Mouse (Mus musculus) MEL (cell line): Measurements from ENCODE around the gene Pou2f2. TPM values are rescaled to one million over a fixed set of nuclear protein-coding genes. Genes with fewer than 3 reads are reported as not detected.

Source experiments
- DNase-seq: peaks from one replicate; pipeline ENCODE4 v3.0.0; 2011; ENCODE audit warnings: low read depth, low spot score
- H3K27ac ChIP-seq: 2 replicates; pipeline ENCODE4 v1.5.1; 2012; ENCODE audit warnings: low read depth, mild to moderate bottlenecking, control low read depth, low read length, moderate library complexity; ENCODE audit not compliant: control insufficient read depth
- H3K27me3 ChIP-seq, 2 experiments: fragments of 150-350 bp in 1 of 2; sonication (generic) in 1 of 2; 2 replicates each; pipeline ENCODE4 v1.6.1; 2012; ENCODE audit warnings: low read length in 2 of 2, mild to moderate bottlenecking in 2 of 2, improper control_type of control experiment in 1 of 2, moderate library complexity in 1 of 2; ENCODE audit not compliant: insufficient read depth in 2 of 2, control insufficient read depth in 1 of 2
- H3K36me3 ChIP-seq, 2 experiments: 2 replicates each; pipeline ENCODE4 v1.6.1; 2012 to 2014; ENCODE audit warnings: low read length in 2 of 2, improper control_type of control experiment in 1 of 2, inconsistent platforms in 1 of 2, mild to moderate bottlenecking in 1 of 2; ENCODE audit not compliant: insufficient read depth in 2 of 2, control insufficient read depth in 1 of 2
- H3K4me1 ChIP-seq, 2 experiments: fragments of 150-350 bp in 1 of 2; sonication (generic) in 1 of 2; 2 replicates each; pipeline ENCODE4 v1.6.1; 2012; ENCODE audit warnings: low read length in 2 of 2, improper control_type of control experiment in 1 of 2, mild to moderate bottlenecking in 1 of 2; ENCODE audit not compliant: insufficient read depth in 2 of 2, control insufficient read depth in 1 of 2
- H3K4me3 ChIP-seq, 2 experiments: fragments of 150-350 bp in 1 of 2; sonication (generic) in 1 of 2; 2 replicates each; pipeline ENCODE4 v1.5.1; 2012; ENCODE audit warnings: low read depth in 2 of 2, low read length in 2 of 2, mild to moderate bottlenecking in 2 of 2, moderate library complexity in 2 of 2, control low read depth in 1 of 2, improper control_type of control experiment in 1 of 2; ENCODE audit not compliant: control insufficient read depth in 1 of 2, insufficient read depth in 1 of 2
- H3K79me2 ChIP-seq: 2 replicates; pipeline ENCODE4 v1.6.1; 2012; ENCODE audit warnings: mild to moderate bottlenecking, low read length, moderate library complexity; ENCODE audit not compliant: control insufficient read depth, poor library complexity, insufficient read depth
- H3K9ac ChIP-seq: 2 replicates; pipeline ENCODE4 v1.6.1; 2012; ENCODE audit warnings: low read depth, mild to moderate bottlenecking, control low read depth, low read length, moderate library complexity; ENCODE audit not compliant: control insufficient read depth, poor library complexity, severe bottlenecking
- H3K9me3 ChIP-seq: fragments of 150-350 bp; sonication (generic); replicated peaks from 2 replicates; pipeline ENCODE4 v1.6.1; 2012; ENCODE audit warnings: mild to moderate bottlenecking, low read length, improper control_type of control experiment, moderate library complexity; ENCODE audit not compliant: insufficient read depth
- BHLHE40 ChIP-seq: IDR thresholded peaks from 2 replicates; pipeline ENCODE4 v1.6.1; 2012; ENCODE audit warnings: low read depth, mild to moderate bottlenecking, inconsistent platforms, low read length, improper control_type of control experiment, borderline replicate concordance
- CHD1 ChIP-seq: IDR thresholded peaks from 2 replicates; pipeline ENCODE4 v1.6.1; 2012; ENCODE audit warnings: low read depth, mild to moderate bottlenecking, inconsistent platforms, low read length, improper control_type of control experiment
- CHD2 ChIP-seq: IDR thresholded peaks from 2 replicates; pipeline ENCODE4 v1.6.1; 2011; ENCODE audit warnings: low read length, improper control_type of control experiment
- EP300 ChIP-seq, 2 experiments: IDR thresholded peaks; 2 replicates each; pipeline ENCODE4 v1.6.1; 2011; ENCODE audit warnings: improper control_type of control experiment in 2 of 2, low read length in 2 of 2, low read depth in 1 of 2, mild to moderate bottlenecking in 1 of 2
- GABPA ChIP-seq: IDR thresholded peaks from 2 replicates; pipeline ENCODE4 v1.6.1; 2012; ENCODE audit warnings: low read depth, mild to moderate bottlenecking, inconsistent platforms, low read length, improper control_type of control experiment, moderate library complexity
- GATA1 ChIP-seq: IDR thresholded peaks from 2 replicates; pipeline ENCODE4 v1.6.1; 2011; ENCODE audit warnings: low read depth, low read length, improper control_type of control experiment
- HCFC1 ChIP-seq: IDR thresholded peaks from 2 replicates; pipeline ENCODE4 v1.6.1; 2012; ENCODE audit warnings: low read depth, mild to moderate bottlenecking, inconsistent platforms, low read length, improper control_type of control experiment, moderate library complexity
- MAFK ChIP-seq: IDR thresholded peaks from 2 replicates; pipeline ENCODE4 v1.6.1; 2011; ENCODE audit warnings: low read depth, mild to moderate bottlenecking, low read length, improper control_type of control experiment, borderline replicate concordance
- MAX ChIP-seq: IDR thresholded peaks from 2 replicates; pipeline ENCODE4 v1.6.1; 2011; ENCODE audit warnings: low read length, improper control_type of control experiment
- MAZ ChIP-seq: IDR thresholded peaks from 2 replicates; pipeline ENCODE4 v1.6.1; 2012; ENCODE audit warnings: low read depth, mild to moderate bottlenecking, inconsistent platforms, low read length, improper control_type of control experiment
- MYB ChIP-seq: IDR thresholded peaks from 2 replicates; pipeline ENCODE4 v1.6.1; 2011; ENCODE audit warnings: mild to moderate bottlenecking, low read depth, low read length, improper control_type of control experiment
- MYC ChIP-seq: IDR thresholded peaks from 2 replicates; pipeline ENCODE4 v1.6.1; 2011; ENCODE audit warnings: low read depth, mild to moderate bottlenecking, low read length, improper control_type of control experiment, moderate library complexity
- NRF1 ChIP-seq: IDR thresholded peaks from 2 replicates; pipeline ENCODE4 v1.6.1; 2014; ENCODE audit warnings: low read depth, mild to moderate bottlenecking, inconsistent platforms, low read length, improper control_type of control experiment, moderate library complexity; ENCODE audit not compliant: poor library complexity, insufficient read depth, severe bottlenecking
- POLR2A ChIP-seq, 2 experiments: IDR thresholded peaks; 2 replicates each; pipeline ENCODE4 v1.6.1; 2011 to 2012; ENCODE audit warnings: low read length in 2 of 2, mild to moderate bottlenecking in 2 of 2, control low read depth in 1 of 2, improper control_type of control experiment in 1 of 2, low read depth in 1 of 2, moderate library complexity in 1 of 2; ENCODE audit not compliant: control insufficient read depth in 1 of 2, insufficient read depth in 1 of 2, poor library complexity in 1 of 2
- POLR2AphosphoS2 ChIP-seq: IDR thresholded peaks from 2 replicates; pipeline ENCODE4 v1.6.1; 2011; ENCODE audit warnings: low read length, improper control_type of control experiment
- POLR2AphosphoS5 ChIP-seq: IDR thresholded peaks from 2 replicates; pipeline ENCODE4 v1.6.1; 2012; ENCODE audit warnings: low read depth, borderline replicate concordance, mild to moderate bottlenecking, inconsistent platforms, low read length, moderate library complexity, mixed read lengths
- RCOR1 ChIP-seq: IDR thresholded peaks from 2 replicates; pipeline ENCODE4 v1.6.1; 2012; ENCODE audit warnings: low read depth, mild to moderate bottlenecking, inconsistent platforms, low read length, improper control_type of control experiment
- SMC3 ChIP-seq: IDR thresholded peaks from 2 replicates; pipeline ENCODE4 v1.6.1; 2011; ENCODE audit warnings: low read depth, low read length, improper control_type of control experiment
- TAL1 ChIP-seq: IDR thresholded peaks from 2 replicates; pipeline ENCODE4 v1.6.1; 2012; ENCODE audit warnings: mild to moderate bottlenecking, inconsistent platforms, low read length, moderate library complexity, mixed read lengths
- UBTF ChIP-seq: IDR thresholded peaks from 2 replicates; pipeline ENCODE4 v1.6.1; 2012; ENCODE audit warnings: low read depth, mild to moderate bottlenecking, inconsistent platforms, low read length, improper control_type of control experiment, moderate library complexity, borderline replicate concordance; ENCODE audit not compliant: insufficient read depth
- USF1 ChIP-seq: IDR thresholded peaks from 2 replicates; pipeline ENCODE4 v1.6.1; 2014; ENCODE audit warnings: low read depth, mild to moderate bottlenecking, inconsistent platforms, low read length, improper control_type of control experiment, moderate library complexity
- USF2 ChIP-seq, 2 experiments: IDR thresholded peaks; 2 replicates each; pipeline ENCODE4 v1.6.1; 2011 to 2012; ENCODE audit warnings: improper control_type of control experiment in 2 of 2, low read length in 2 of 2, borderline replicate concordance in 1 of 2, inconsistent platforms in 1 of 2, low read depth in 1 of 2, mild to moderate bottlenecking in 1 of 2; ENCODE audit not compliant: insufficient read depth in 1 of 2
- ZKSCAN1 ChIP-seq: IDR thresholded peaks from 2 replicates; pipeline ENCODE4 v1.6.1; 2012; ENCODE audit warnings: low read depth, mild to moderate bottlenecking, inconsistent platforms, low read length, improper control_type of control experiment, moderate library complexity
- ZMIZ1 ChIP-seq: IDR thresholded peaks from 2 replicates; pipeline ENCODE4 v1.6.1; 2012; ENCODE audit warnings: low read depth, mild to moderate bottlenecking, inconsistent platforms, low read length, improper control_type of control experiment, moderate library complexity
- polyA plus RNA-seq, 2 experiments: library from polyadenylated mRNA; stranded (reverse) in 1 of 2; unstranded in 1 of 2; fragments of >175 nt in 1 of 2; fragments of >200 nt in 1 of 2; gene quantifications; 2 replicates each; pipeline versions ENCODE4 v1.2.1 to v1.2.4; 2012; ENCODE audit warnings: low replicate concordance in 2 of 2, low read depth in 1 of 2; ENCODE audit not compliant: insufficient read length in 2 of 2, insufficient read depth in 1 of 2, missing spikeins in 1 of 2
- total RNA-seq: library from RNA; depleted of rRNA; stranded (reverse); fragments of 300-350 nt; gene quantifications from 2 replicates; pipeline ENCODE4 v1.2.3, GENCODE M21; 2012

The Pou2f2 gene
- total and polyA plus RNA-seq, 3 experiments = 0.73 to 6.4 TPM; not detected in 1

GRCm38 (mm10) chr7:25206094-25206830, 26.7 kb upstream of the Pou2f2 start:
- Histone ChIP-seq H3K4me3 (no peak overlapping the region), H3K27me3 (no peaks in the 10 kb centered on the region), H3K27ac (no peak overlapping the region), H3K79me2 (no peaks in the 10 kb centered on the region), H3K4me1 (peaks cover 0 to 10% of the 10 kb centered on the region in 2 experiments; a peak in 2 of 4 replicates)
- TF ChIP-seq MAFK (no peak), CHD2 (no peak), MAZ (no peak), HCFC1 (no peak), GATA1 (no peak), BHLHE40 (no peak), POLR2AphosphoS5 (no peak), MYB (no peak), ZMIZ1 (no peak), POLR2A (IDR thresholded peaks at IDR 0.05; ENCODE audit: control insufficient read depth in 1 of 2, insufficient read depth in 1 of 2, low read depth in 1 of 2, low read length in 2 of 2, poor library complexity in 1 of 2) (no peak)
- TF ChIP-seq, all 39 proteins: peak for 0
- H3K9me3 ChIP-seq = no peaks in the 10 kb centered on the region
- no peak overlapping the region for H3K9ac ChIP-seq
- peaks cover 0 to 8% of the 10 kb centered on the region in 2 experiments; a peak in 3 of 4 replicates for H3K36me3 ChIP-seq
- DNase-seq = no peak

- Histone ChIP-seq H3K27ac (no peak overlapping the region), H3K4me3 (no peak overlapping the region), H3K9ac (no peak overlapping the region)
These were observed 26.0 kb upstream of the Pou2f2 start for GRCm38 (mm10) chr7:25205355-25206093.

More at GRCm38 (mm10) chr7:25205355-25206093, 26.0 kb upstream of the Pou2f2 start:
- H3K27me3 ChIP-seq = no peaks in the 10 kb centered on the region
- H3K36me3 ChIP-seq = peaks cover 0 to 8% of the 10 kb centered on the region in 2 experiments; a peak in 3 of 4 replicates
- no peak for DNase-seq
- H3K79me2 ChIP-seq = no peaks in the 10 kb centered on the region
- no peaks in the 10 kb centered on the region for H3K9me3 ChIP-seq
- TF ChIP-seq ZKSCAN1 (no peak), MYC (no peak), MAX (no peak), USF1 (no peak), POLR2AphosphoS2 (no peak), GABPA (no peak), BHLHE40 (no peak), RCOR1 (no peak), NRF1 (no peak), UBTF (no peak), TAL1 (no peak), EP300 (IDR thresholded peaks at IDR 0.05; ENCODE audit: low read depth in 1 of 2, low read length in 2 of 2) (no peak), POLR2AphosphoS5 (no peak), CHD1 (no peak), USF2 (IDR thresholded peaks at IDR 0.05; ENCODE audit: borderline replicate concordance in 1 of 2, insufficient read depth in 1 of 2, low read depth in 1 of 2, low read length in 2 of 2) (no peak), SMC3 (no peak), CHD2 (no peak), ZMIZ1 (no peak), MAFK (no peak)
- peaks cover 0 to 10% of the 10 kb centered on the region in 2 experiments; a peak in 2 of 4 replicates for H3K4me1 ChIP-seq
